Mouse (Mus musculus) spleen, adult 2 months (tissue): ENCODE measurements around the gene Cited4. TPM values are rescaled to one million over a fixed set of nuclear protein-coding genes. Genes with fewer than 3 reads are reported as not detected.

ENCODE experiments used
- DNase-seq, 2 experiments: peaks; one replicate each; pipeline versions ENCODE4 v3.0.0 to v3.0.0-alpha.2; 2012 to 2021; ENCODE audit warnings: low spot score in 2 of 2, low read depth in 1 of 2
- H3K27ac ChIP-seq: fragments of 200-500 bp; 2 replicates; pipeline ENCODE4 v1.5.1; 2012; ENCODE audit warnings: low read length, inconsistent platforms; ENCODE audit not compliant: insufficient read depth
- H3K27me3 ChIP-seq: fragments of 200-500 bp; 2 replicates; pipeline ENCODE4 v1.6.1; 2012; ENCODE audit warnings: mild to moderate bottlenecking, moderate library complexity, low read length, inconsistent platforms; ENCODE audit not compliant: control insufficient read depth, insufficient read depth
- H3K36me3 ChIP-seq: fragments of 200-500 bp; 2 replicates; pipeline ENCODE4 v1.6.1; 2012; ENCODE audit warnings: mild to moderate bottlenecking, low read length, inconsistent platforms; ENCODE audit not compliant: control insufficient read depth, insufficient read depth
- H3K4me1 ChIP-seq: fragments of 200-500 bp; 2 replicates; pipeline ENCODE4 v1.6.1; 2011; ENCODE audit warnings: inconsistent platforms; ENCODE audit not compliant: control insufficient read depth, insufficient read depth, insufficient read length
- H3K4me3 ChIP-seq: fragments of 200-500 bp; 2 replicates; pipeline ENCODE4 v1.5.1; 2011; ENCODE audit warnings: mild to moderate bottlenecking, inconsistent platforms; ENCODE audit not compliant: insufficient read depth, insufficient read length; ENCODE audit errors: extremely low read depth
- CTCF ChIP-seq: fragments of 200-500 bp; IDR thresholded peaks from 2 replicates; pipeline ENCODE4 v1.5.1; 2011; ENCODE audit warnings: mild to moderate bottlenecking, inconsistent platforms; ENCODE audit not compliant: insufficient read depth, insufficient read length, insufficient replicate concordance; ENCODE audit errors: extremely low read depth
- POLR2A ChIP-seq: fragments of 200-500 bp; IDR thresholded peaks from 2 replicates; pipeline ENCODE4 v1.6.1; 2011; ENCODE audit warnings: low read depth, low read length, inconsistent platforms
- WGBS: fragments of 180-500 bp; shearing (Covaris S2); methylation state at CpG from one replicate; pipeline ENCODE4 v1.1.7; 2018; 5-methylcytosine and 5-hydroxymethylcytosine counted together
- polyA plus RNA-seq: library from polyadenylated mRNA; depleted of rRNA; stranded (reverse); fragments of >200 nt; gene quantifications from 2 replicates; pipeline ENCODE4 v1.2.3, GENCODE M21; 2012; rRNA removed

Cited4 gene
- 10.9 and 21.7 TPM in 2 replicates for polyA plus RNA-seq

DNA sequence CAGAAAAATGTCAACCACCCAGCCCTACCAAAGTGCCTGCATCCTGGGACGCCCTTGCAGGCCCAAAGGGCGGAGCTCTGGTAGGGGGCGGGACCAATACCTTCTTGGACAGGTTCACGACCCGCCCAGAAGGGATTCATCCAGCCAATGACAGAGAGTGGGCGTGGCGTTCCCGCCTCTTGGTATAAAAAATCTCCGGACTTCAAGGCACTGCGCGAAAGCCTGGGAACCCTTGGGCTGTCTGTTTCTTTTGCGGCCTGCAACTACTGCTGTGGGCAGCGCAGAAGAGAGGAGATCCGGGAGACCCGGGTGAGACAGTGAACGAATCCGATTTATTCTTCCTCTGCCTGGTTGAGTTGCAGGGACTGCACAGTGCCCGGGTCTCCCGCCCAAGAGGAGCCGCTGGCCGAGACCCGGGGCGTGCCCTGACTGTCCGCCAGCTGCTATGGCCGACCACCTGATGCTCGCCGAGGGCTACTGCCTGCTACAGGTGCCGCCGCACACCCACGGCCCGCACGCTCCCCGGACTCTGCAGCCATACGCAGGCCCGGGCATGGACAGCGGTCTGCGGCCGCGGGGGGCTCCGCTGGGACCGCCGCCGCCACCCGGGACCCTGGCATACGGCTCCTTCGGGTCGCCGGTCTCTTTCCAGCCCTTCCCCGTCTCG is at the start of gene Cited4:
Gene Cited4, plus strand, starts transcription at position 215 of the 667 bp plus-strand sequence.
- H3K27me3 ChIP-seq: peaks cover 4% of the 10 kb centered on the region; the same call in 1 of the 2 replicates
- peak; percentile 63 to 81 for DNase-seq
- H3K4me1 ChIP-seq: no peaks in the 10 kb centered on the region; the same call in 1 of the 2 replicates
- H3K4me3 ChIP-seq: peak within 1 kb of the TSS; percentile 51
- H3K36me3 ChIP-seq: no peaks in the 10 kb centered on the region
- no peak within 1 kb of the TSS for H3K27ac ChIP-seq
- TF ChIP-seq POLR2A (no peak), CTCF (no peak)
- 2% methylated on average over 41 of the region's 50 CpGs for WGBS

GRCm38 (mm10) chr4:120627728-120628127 is 38.6 kb upstream of the Cited4 start:
- H3K27me3 ChIP-seq: no peaks in the 10 kb centered on the region
- DNase-seq: no peak
- H3K36me3 ChIP-seq: no peaks in the 10 kb centered on the region
- TF ChIP-seq POLR2A: no peak
- WGBS: 71% methylated on average over 6 of the region's 6 CpGs
- H3K27ac ChIP-seq: no peak overlapping the region
- no peaks in the 10 kb centered on the region for H3K4me1 ChIP-seq
- H3K4me3 ChIP-seq: no peak overlapping the region

DNA sequence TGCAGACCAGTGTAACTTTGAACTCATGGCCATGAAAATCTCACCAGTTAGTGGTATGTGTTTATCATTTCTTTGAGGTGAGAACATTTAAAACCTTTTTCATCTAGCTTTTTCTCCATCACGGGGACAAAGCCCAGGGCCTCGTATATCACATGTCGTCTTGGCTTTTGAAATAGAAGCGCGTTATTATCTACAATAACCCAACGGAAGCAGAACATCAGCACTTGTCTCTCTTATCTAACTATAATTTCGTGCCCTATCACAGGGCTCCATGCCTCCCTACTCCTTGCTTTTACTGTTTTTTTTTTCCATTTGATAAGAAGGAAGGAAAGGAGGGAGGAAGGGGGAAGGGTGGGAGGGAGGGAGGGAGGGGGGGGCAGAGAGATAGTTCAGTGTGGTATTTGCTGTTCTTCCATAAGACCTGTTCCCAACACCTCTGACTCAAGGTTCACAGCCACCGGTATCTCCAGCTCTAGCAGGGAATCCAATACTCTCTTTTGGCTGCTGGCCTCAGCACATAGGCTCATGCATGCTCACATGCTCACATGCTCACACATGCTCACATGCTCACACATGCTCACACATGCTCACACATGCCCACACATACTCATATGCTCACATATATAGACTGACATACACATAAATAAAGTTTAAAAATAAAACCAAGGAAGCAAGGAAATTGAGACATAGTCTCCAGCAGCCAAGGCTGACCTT is 36.0 kb upstream of the Cited4 start:
- Histone ChIP-seq H3K4me3 (no peak overlapping the region), H3K36me3 (no peaks in the 10 kb centered on the region), H3K27me3 (no peaks in the 10 kb centered on the region), H3K27ac (no peak overlapping the region), H3K4me1 (no peaks in the 10 kb centered on the region)
- no peak for DNase-seq
- TF ChIP-seq CTCF (no peak), POLR2A (no peak)
- 71% methylated on average over 8 of the region's 8 CpGs for WGBS

GRCm38 (mm10) chr4:120631828-120632227 is 34.5 kb upstream of the Cited4 start:
- no peaks in the 10 kb centered on the region for H3K36me3 ChIP-seq
- H3K27ac ChIP-seq: no peak overlapping the region
- WGBS: 85% methylated on average over 6 of the region's 6 CpGs
- no peaks in the 10 kb centered on the region for H3K4me1 ChIP-seq
- no peak overlapping the region for H3K4me3 ChIP-seq
- H3K27me3 ChIP-seq: no peaks in the 10 kb centered on the region
- no peak for TF ChIP-seq POLR2A
- TF ChIP-seq CTCF: no peak
- DNase-seq: no peak

DNA sequence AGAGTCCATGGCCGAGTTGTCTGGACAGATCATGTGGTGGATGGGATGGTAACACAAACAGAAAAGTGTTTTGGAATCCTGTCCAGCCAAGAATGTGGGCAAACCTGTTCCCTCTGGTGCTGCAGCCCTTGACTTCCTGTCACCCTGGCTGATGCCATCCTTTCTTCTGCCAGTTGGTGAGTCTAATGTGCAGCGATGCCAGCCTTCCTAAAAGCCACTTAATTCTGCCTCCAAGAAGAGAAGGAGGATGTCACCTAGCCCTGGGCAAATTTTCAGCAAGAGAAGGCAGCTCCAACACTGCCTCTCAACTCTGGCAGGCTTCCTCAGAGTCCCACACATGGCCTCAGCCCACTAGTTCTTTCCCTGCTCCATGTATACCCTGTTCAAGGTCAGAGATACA is 31.0 kb upstream of the Cited4 start:
- no peaks in the 10 kb centered on the region for H3K36me3 ChIP-seq
- H3K27ac ChIP-seq: no peak overlapping the region
- H3K27me3 ChIP-seq: no peaks in the 10 kb centered on the region
- H3K4me1 ChIP-seq: no peaks in the 10 kb centered on the region
- DNase-seq: no peak
- H3K4me3 ChIP-seq: no peak overlapping the region
- TF ChIP-seq POLR2A (no peak), CTCF (no peak)
- WGBS: 66% methylated on average over 2 of the region's 2 CpGs

- H3K36me3 ChIP-seq: no peaks in the 10 kb centered on the region
- H3K27ac ChIP-seq: no peak overlapping the region
- DNase-seq: no peak
- 92% methylated on average over 6 of the region's 6 CpGs for WGBS
- TF ChIP-seq CTCF (no peak), POLR2A (no peak)
- H3K4me1 ChIP-seq: no peaks in the 10 kb centered on the region
- H3K4me3 ChIP-seq: no peak overlapping the region
- H3K27me3 ChIP-seq: no peaks in the 10 kb centered on the region
Measured at GRCm38 (mm10) chr4:120641946-120642345, 24.4 kb upstream of the Cited4 start.

- TF ChIP-seq CTCF (no peak), POLR2A (no peak)
- no peaks in the 10 kb centered on the region for H3K36me3 ChIP-seq
- no peak overlapping the region for H3K4me3 ChIP-seq
- no peak overlapping the region for H3K27ac ChIP-seq
- H3K4me1 ChIP-seq: no peaks in the 10 kb centered on the region
- H3K27me3 ChIP-seq: 0 out of 2 replicates have a peak, but pooled peaks cover 1% of the 10 kb centered on the region
- DNase-seq: no peak
- WGBS: 70% methylated on average over 3 of the region's 3 CpGs
Measured at GRCm38 (mm10) chr4:120643899-120644298, 22.5 kb upstream of the Cited4 start.
